Mouse (Mus musculus): ENCODE data around the gene Srsf5.
A peak's percentile ranks its signal among the peaks of the same experiment; 100 is the strongest.
"Not testable (repeated sequence)": the region's sequence is repeated elsewhere in the genome, so short reads cannot be mapped to it uniquely, and the experiment has no call there.

Gene Srsf5

DNA sequence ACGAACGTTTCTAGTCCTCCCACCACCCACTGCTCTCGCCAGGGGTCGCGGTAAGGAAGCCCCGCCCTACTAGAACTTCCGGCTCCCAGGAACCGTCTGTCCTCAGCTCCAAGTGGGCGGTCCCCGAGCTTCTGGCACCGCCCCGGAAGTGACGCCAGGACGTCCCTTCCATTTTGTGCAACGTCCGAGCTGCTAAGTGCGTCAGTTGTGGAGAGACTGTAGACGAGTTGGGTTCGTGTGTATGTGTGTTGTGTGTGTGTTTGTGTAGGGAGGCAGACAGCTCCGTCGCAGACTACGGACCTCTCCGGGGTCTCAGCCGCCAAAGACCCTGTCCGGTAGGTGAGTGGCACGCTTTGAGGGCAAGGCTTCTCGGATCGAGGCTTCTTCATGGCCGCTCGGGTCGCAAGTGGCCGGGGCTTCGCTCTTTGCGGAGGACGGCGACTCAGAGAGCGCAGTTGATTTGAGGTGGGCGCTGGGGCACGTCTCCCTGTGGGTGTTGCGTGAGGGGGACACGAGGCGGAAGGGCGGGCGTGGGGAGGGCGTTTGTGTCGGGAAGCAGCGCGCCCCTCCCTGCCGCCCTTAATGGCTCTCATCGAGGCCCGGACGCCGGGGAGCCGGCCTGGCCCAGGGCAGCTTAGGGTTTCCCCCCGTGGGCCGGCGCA, at the start of gene Srsf5:
Gene Srsf5, plus strand, starts transcription at position 171 of the 662 bp plus-strand sequence.
- peak; percentile 96 for DNase-seq

DNA sequence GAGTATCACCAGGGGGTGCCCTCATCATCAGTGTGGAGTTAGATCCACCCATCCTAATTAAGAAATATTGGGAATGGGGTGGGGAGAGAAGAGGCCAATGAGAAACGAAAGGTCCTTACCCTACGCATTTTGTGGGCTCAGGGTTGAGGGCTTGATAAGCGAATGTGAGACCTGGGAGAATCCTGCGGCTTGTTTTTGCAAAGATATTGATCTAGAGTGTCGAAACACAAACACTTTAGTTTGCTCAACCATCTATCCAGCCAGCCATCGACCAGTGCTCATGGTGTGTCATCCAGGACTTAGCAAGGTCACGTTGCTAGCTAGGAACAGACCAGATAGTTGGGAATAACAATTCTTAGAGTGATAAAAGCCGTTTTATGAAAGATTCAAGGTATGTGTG, 35.7 kb upstream of the Srsf5 start:
- no peak for DNase-seq

DNA sequence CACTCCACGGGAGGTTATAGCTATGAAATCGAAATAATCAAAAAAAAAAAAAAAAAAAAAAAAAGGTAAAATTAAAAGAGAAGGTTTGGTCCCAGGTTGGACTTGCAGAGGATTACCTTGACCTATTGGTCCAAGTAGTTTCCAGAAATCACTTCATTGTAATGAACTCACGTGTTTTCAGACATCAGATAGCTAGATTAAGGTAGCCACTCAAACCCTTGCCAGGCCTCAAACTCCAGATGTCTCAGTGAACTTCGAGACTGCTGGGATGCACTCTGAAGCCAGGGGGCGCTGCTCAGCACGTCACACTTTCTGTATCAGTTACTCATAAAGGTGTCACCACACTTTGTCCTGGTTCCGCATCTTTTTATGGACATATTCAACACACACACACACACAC, 27.5 kb upstream of the Srsf5 start:
- no peak for DNase-seq

DNA sequence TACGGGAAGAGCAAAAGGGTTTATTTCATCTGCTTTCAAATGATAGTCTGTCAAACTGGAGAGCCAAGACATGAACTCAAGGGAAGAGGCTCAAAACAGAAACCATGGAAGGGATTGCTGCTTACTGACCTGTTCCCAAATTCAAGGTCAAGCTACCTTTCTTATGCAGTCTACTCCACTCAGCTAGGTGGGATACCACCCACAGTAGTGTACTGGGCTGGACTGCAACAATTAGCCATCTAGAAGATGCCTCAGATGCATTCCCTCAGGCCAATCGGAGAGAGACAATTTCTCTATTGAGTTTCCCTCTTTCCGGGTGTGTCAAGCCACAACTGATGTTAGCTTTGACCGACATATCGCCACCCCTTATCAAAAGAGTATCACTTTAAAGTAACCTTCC, 24.0 kb upstream of the Srsf5 start:
- no peak for DNase-seq

DNA sequence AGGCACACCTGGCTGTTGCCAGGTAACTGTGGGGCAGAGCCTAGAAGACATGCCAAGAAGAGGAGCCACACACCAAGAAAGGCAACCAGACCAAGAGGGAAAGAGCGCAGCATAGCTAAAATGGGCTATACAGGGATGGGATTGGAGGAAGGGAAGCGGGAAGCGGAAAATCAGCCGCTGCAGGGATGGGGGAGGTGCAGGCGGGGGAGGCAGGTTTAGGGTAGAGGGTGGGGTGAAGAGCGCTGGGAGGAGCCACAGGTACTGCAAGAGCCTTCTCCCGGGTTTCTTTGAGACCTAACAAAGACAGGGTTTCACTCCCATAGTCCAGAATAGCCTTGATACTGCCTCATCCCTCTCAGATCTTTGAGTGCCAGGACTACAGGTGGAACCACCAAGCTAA, 22.4 kb upstream of the Srsf5 start:
- DNase-seq: peak; percentile 32

DNA sequence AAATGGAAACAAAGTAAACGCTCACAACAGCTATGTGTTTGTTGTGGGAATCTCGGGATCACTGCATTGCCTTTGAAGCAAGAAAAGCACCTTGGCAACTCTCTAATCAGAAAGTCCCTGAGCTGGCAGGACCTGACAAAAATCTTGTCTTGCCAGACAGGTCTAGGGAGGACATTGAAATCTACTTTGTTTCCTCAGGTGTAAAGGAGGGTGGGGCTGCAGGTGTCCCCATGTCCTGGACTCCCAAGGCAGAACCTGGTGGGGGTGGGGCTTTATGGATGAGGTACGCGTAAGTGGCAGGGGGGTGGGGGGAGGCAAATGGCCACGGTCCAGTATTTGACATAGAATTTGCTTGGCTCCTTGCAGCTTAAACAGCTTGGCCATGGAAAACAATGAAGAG, 21.7 kb upstream of the Srsf5 start:
- DNase-seq: no peak

DNA sequence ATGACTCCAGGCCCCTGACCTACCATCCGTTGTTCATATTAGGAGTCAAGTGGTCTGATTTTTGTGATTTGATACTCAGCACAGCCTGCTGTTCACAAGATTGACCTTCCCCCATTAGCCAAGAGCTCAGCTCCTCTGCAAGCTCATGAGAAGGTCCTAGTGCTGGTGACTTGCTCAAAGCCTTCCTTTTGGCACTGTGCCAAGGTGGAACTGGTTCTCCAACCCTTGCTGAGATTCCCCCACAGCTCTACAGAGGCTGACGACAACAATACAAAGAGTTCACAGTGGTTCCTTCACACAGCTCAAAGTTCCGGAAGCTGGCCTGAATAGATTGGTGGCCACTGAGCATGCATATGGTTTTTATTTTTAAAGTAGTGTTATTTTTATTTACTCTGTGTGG, 21.1 kb upstream of the Srsf5 start:
- DNase-seq: peak; percentile 42

DNA sequence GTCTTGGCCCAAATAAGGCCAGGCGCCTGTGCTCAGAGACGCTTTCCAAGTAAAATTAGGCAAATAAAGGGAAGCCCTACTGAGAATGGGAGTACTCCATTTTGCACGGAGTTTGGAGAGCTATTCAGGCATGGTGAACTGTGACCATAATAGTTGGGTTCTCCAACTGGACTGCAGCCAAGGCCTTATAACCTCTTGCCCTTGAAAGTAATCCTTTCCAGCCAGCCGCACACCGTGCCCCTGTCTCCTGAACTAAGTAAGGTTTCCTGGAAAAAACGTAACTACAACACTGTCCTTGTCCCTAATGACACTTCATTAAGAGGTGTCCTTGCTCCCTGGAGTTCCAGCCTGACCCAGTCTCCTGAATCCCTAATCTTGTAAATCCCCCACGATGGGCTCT, 19.4 kb upstream of the Srsf5 start:
- no peak for DNase-seq

- DNase-seq: no peak
Measured at GRCm38 (mm10) chr12:80926550-80926949, 18.8 kb upstream of the Srsf5 start.

DNA sequence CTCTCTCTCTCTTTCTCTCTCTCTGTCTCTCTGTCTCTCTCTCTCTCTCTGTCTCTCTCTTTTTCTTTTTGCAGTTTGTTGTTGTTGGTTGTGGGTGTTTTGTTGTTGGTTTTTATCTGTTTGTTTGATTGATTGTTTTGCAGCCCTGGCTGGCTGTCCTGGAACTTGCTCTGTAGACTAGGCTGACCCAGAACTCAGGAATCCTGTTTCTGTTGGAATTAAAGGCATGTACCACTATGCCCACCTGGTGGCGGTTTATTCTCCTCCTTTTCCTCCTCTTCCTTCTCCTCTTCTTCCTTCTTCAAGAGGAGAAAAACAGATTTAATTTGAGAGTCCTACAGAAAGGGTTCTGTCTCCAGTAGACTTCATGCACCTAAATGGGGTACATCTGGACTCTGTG, 17.8 kb upstream of the Srsf5 start:
- DNase-seq: no peak

DNA sequence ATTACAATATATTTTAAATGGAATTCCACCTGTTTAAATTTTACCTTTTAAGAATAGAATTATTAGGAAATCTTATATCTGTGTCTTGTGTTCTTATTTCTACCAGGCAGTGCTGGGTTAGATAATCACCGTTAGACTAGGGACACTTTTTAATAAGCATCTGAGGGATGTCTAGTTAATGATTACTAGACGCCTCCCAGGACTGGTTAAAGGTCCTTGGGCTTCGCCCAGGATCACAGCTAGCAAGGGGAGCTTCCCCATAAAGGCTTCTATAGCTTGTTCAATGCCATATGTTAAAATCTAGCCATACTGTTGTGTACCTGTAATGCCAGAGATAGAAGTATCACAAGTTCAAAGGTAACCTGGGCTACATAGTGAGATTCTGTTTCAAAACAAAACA, 16.4 kb upstream of the Srsf5 start:
- no peak for DNase-seq

GRCm38 (mm10) chr12:80930141-80930540, 15.2 kb upstream of the Srsf5 start:
- DNase-seq: no peak

- no peak for DNase-seq
Measured at GRCm38 (mm10) chr12:80931402-80932140, 13.7 kb upstream of the Srsf5 start.

DNA sequence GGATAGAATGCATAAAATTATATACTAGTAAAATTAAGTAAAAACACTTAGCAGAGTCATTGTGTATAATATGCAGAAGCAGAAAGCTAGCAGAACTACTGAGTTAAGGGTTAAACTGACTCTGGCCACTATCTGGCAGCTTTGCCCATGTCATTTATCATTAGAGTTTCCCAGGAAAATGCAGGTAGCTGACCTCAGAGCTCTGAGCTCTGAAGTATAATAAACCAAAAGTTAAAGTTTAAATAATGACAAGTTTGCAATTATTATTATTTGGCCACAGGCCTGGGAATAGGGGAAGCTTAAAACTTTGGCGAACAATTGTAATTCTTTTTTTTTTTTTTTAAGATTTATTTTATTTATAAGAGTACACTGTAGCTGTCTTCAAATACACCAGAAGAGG, 12.4 kb upstream of the Srsf5 start:
- no peak for DNase-seq

- DNase-seq: no peak
Measured at GRCm38 (mm10) chr12:80936751-80937150, 8.6 kb upstream of the Srsf5 start.

- DNase-seq: no peak
Measured at GRCm38 (mm10) chr12:80937331-80938029, 7.8 kb upstream of the Srsf5 start.

GRCm38 (mm10) chr12:80938642-80939041, 6.7 kb upstream of the Srsf5 start:
- peak; percentile 37 for DNase-seq

- no peak for DNase-seq
Measured at GRCm38 (mm10) chr12:80939165-80939564, 6.1 kb upstream of the Srsf5 start.

DNA sequence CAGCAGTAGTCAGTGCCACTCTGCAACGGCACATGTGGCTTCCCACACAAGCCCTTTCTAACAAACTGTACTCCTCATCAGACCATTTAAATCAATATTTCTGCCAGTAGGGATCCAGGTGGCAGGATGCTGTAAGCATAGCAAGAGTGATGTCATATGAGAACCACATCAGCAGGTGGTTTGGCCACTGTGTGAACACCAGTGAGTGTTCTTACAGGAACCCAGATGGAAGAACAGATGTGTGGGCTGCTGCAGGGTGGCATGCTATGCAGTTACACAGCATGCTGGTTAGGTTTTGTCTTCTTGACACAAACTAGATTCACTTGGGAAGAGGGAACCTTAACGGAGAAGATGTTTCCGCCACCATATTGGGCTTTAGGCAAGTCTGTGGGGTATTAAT, 3.4 kb upstream of the Srsf5 start:
- DNase-seq: no peak

- DNase-seq: no peak
Measured at GRCm38 (mm10) chr12:80943395-80943794, 1.9 kb upstream of the Srsf5 start.

- DNase-seq: no peak
Measured at GRCm38 (mm10) chr12:80944204-80944603, 1.1 kb upstream of the Srsf5 start.

- DNase-seq: not testable (repeated sequence)
Measured at GRCm38 (mm10) chr12:80944963-80945333, 356 bp upstream of the Srsf5 start.

DNA sequence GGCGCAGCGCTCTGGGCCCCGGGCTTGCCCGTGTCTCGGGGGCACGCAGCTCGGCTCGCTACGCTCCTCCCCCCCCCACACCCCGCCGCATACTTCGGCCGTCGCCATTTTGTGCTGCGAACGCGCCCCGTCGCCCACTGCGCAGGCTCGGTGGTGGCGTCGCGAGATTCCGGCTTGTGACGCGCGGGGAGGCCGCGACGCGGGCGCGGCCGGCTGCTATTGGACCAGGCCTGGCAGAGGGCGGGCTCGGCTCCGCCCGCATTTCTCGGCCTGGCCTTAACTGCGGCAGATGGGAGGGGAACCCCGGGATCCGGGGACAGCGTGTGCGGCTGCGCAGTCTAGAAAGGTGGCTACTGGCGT, 672 bp downstream of the Srsf5 start:
- peak; percentile 95 for DNase-seq

GRCm38 (mm10) chr12:80948202-80948601, 2.9 kb downstream of the Srsf5 start:
- no peak for DNase-seq

Measured in right cerebral cortex, postnatal 14 days (tissue).